Mouse (Mus musculus): ENCODE data around the gene Hist2h2ab.
A peak's percentile ranks its signal among the peaks of the same experiment; 100 is the strongest.

GRCm38 (mm10) chr3:96248141-96249033, 28.7 kb downstream of the Hist2h2ab start:
- TF ChIP-seq CHD2 (IDR thresholded peaks at IDR 0.05; ENCODE audit: low read depth, low read length) (peak; percentile 45; the same call in 1 of the 2 replicates), MAFK (IDR thresholded peaks at IDR 0.05; ENCODE audit: insufficient read depth, low read depth, low read length) (no peak), ZNF384 (IDR thresholded peaks at IDR 0.05; ENCODE audit: low read depth, low read length) (no peak), HCFC1 (IDR thresholded peaks at IDR 0.05; ENCODE audit: borderline replicate concordance, insufficient read depth, low read length) (no peak), ZC3H11A (IDR thresholded peaks at IDR 0.05; ENCODE audit: borderline replicate concordance, low read depth, low read length) (no peak)

Data from ES-E14 (cell line).